Mouse (Mus musculus): ENCODE results near the gene Nufip2.

DNA sequence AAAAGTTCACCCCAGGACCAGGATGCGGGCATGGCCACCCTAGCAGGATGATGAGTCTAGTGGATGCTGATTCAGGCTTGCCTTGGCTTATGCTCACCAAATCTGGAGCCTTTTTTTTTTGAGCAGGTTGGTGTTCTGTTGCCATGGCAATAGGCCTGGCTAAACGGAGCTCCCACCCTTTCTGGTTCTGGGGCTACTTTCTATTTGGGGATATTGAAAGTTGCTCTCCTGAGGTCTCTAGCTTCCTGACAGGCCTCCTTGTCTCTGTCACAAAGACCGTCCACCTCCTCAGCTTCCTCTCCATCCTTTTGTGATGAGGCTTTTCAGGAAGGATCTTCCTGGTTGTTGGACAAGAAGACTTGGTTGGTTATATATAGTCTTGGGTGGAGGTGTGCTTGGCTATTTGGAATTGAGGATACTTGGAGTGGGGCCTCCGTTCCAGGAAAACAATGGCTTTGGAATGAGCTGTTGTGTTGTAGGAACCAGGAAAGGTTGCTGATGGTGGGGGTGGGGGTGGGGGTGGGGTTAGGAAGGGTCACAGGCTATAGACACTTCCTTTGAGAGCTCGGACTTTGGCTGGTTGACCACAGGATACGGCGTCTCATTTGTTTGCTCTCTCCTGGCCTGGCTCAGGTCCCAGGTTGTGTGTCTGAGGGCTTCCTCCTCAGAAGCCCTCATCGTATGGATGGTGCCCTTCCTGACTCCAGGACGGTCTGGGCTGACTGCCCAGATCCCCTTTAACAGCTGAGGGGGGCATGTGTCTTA, 78.9 kb downstream of the Nufip2 start:
- TF ChIP-seq CTCF (conservative IDR thresholded peaks at IDR 0.05; ENCODE audit: low read length) (no peak), NANOG (IDR thresholded peaks at IDR 0.05; ENCODE audit: borderline replicate concordance, low read length) (no peak), POU5F1 (IDR thresholded peaks at IDR 0.05; ENCODE audit: borderline replicate concordance, low read length) (no peak)
